Mouse (Mus musculus) midbrain, embryonic 12.5 days (tissue): ENCODE data around the gene Cd151. TPM values are rescaled to one million over a fixed set of nuclear protein-coding genes. Genes with fewer than 3 reads are reported as not detected.
A peak's percentile ranks its signal among the peaks of the same experiment; 100 is the strongest.

ENCODE experiments used
- ATAC-seq: fragments of 200-750 bp; cut with Nextera tagmentation; 2 replicates; pipeline ENCODE4 v1.8.0; 2017; ENCODE audit warnings: low read depth, moderate TSS enrichment, moderate library complexity; ENCODE audit not compliant: low FRiP score
- H3K27ac ChIP-seq: fragments of 300-500 bp; sonication (generic); replicated peaks from 2 replicates; pipeline ENCODE4 v1.5.1; 2016; ENCODE audit warnings: mild to moderate bottlenecking
- H3K27me3 ChIP-seq: fragments of 300-500 bp; sonication (generic); 2 replicates; pipeline ENCODE4 v1.6.1; 2016; ENCODE audit warnings: mild to moderate bottlenecking
- H3K36me3 ChIP-seq: fragments of 300-500 bp; sonication (generic); 2 replicates; pipeline ENCODE4 v1.6.1; 2016
- H3K4me1 ChIP-seq: fragments of 300-500 bp; sonication (generic); 2 replicates; pipeline ENCODE4 v1.6.1; 2016
- H3K4me2 ChIP-seq: fragments of 300-500 bp; sonication (generic); replicated peaks from 2 replicates; pipeline ENCODE4 v1.6.1; 2016; ENCODE audit warnings: mild to moderate bottlenecking, moderate library complexity
- H3K4me3 ChIP-seq: fragments of 300-500 bp; sonication (generic); 2 replicates; pipeline ENCODE4 v1.5.1; 2016; ENCODE audit warnings: mild to moderate bottlenecking
- H3K9ac ChIP-seq: fragments of 300-500 bp; sonication (generic); replicated peaks from 2 replicates; pipeline ENCODE4 v1.6.1; 2016; ENCODE audit warnings: mild to moderate bottlenecking, moderate library complexity
- H3K9me3 ChIP-seq: fragments of 300-500 bp; sonication (generic); 2 replicates; pipeline ENCODE4 v1.6.1; 2016; ENCODE audit warnings: mild to moderate bottlenecking
- WGBS: fragments of 180-500 bp; shearing (Covaris S2); methylation state at CpG from one replicate; pipeline ENCODE4 v1.1.7; 2016; 5-methylcytosine and 5-hydroxymethylcytosine counted together
- polyA plus RNA-seq: library from polyadenylated mRNA; unstranded; fragments of >200 nt; fragmentation: Nextera tagmentation; extraction: Ambion mirVana; gene quantifications from 2 replicates; pipeline ENCODE4 v1.2.1, GENCODE M21; 2016

Gene Cd151
- 14.8 and 15.6 TPM in 2 replicates for polyA plus RNA-seq

DNA sequence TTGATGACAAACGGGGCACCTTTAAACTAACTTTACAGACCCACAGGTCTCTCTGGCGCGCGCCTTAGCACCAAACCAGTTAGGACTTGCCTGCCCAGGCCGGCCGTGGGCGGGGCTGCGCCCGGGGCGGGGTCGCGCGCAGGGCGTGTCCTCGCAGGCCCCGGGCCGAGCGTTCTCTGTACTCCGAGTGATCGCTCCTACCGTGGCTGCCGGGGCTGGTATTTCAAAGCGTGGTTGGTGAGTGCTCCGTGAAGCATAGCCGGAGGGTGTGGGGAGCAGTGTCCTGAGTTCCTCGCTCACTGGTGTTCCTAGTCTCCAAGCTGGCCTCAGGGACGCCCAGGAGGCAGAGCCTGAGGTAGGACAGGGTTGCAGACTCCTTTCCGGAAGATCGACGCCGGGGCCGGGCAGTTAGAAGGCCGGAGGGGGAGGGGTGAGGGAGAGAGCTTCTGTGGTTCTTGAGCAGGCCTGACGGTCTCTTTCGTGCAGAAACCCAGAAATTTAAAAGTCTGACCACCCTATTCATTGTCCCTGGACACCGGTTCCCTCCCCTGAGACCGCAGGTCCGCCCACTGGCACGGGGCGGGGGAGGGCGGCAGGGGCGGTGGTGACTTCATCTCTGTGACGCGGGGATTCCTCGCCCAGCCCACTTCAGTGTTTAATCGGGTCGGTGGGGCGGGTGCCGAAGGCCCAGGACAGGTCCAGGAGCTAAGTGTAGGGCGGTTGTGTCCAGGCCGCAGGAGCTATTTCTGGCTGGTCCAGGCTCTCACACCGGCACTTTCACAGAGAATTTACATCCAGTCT is at the start of gene Cd151:
Cd151 (plus strand) TSS at position 163 of the 801 bp plus-strand sequence.
- peaks cover 43% of the 10 kb centered on the region for H3K4me1 ChIP-seq
- H3K9ac ChIP-seq, result peak within 1 kb of the TSS; percentile 83
- ATAC-seq, result peak; percentile 74
- peaks cover 48% of the 10 kb centered on the region for H3K27me3 ChIP-seq
- peaks cover 27% of the 10 kb centered on the region for H3K36me3 ChIP-seq
- H3K27ac ChIP-seq, result peak within 1 kb of the TSS; percentile 79
- under 1% methylated on average over 52 of the region's 52 CpGs for WGBS
- H3K4me2 ChIP-seq, result peak within 1 kb of the TSS; percentile 74
- no peaks in the 10 kb centered on the region for H3K9me3 ChIP-seq
- H3K4me3 ChIP-seq, result peak within 1 kb of the TSS; percentile 70

DNA sequence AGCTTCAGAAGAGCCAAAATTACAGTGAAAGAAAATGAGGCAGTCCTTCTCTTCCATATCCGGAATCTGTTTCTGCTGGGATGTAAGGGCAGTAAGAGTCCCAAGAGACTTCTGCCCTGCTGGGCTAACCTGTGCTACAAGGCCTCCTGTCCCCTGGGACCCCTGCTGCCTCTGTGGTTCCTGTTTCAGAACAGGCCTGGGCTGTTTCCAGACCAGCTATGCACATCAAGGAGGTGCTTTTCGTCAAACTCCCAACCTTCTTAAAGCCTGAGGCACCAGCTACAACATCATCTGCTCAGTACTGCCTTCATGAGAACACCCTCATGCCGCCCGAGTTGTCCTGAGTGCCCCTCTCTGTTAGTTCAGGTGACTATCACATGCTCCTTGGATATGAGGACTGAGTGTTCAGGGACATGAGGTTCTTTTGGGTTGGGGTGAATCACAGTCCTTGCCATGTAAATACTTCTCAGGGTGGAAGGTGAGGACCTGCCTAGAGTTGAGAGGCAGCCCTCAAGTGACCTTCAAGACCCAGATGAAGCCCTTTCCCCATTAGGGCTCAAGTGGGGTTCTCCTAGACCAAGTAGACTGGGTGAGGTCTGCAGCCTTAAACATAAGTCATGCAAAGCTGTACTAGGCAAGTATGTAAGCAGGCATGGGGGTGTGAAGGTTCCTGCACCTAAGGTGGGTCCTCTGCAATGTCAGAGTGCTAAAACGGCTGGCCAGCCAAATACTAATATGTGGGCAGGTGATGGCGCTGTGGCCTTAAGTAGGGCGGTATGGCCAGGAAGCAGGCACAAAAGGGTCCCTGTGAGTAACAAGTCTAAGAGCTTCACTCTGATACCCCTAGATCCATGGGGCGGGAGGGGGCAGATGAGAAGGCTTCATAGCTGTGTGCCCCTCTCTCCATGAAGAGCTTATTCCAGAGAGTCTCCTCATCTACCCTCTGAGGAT is 49.2 kb upstream of the Cd151 start:
- Histone ChIP-seq H3K9ac (no peak overlapping the region), H3K36me3 (no peaks in the 10 kb centered on the region), H3K9me3 (no peaks in the 10 kb centered on the region), H3K27ac (no peak overlapping the region), H3K4me3 (no peak overlapping the region), H3K27me3 (no peaks in the 10 kb centered on the region; the same call in 1 of the 2 replicates), H3K4me1 (peaks cover 9% of the 10 kb centered on the region), H3K4me2 (no peak overlapping the region)
- WGBS, result 73% methylated on average over 8 of the region's 8 CpGs
- ATAC-seq, result no peak

DNA sequence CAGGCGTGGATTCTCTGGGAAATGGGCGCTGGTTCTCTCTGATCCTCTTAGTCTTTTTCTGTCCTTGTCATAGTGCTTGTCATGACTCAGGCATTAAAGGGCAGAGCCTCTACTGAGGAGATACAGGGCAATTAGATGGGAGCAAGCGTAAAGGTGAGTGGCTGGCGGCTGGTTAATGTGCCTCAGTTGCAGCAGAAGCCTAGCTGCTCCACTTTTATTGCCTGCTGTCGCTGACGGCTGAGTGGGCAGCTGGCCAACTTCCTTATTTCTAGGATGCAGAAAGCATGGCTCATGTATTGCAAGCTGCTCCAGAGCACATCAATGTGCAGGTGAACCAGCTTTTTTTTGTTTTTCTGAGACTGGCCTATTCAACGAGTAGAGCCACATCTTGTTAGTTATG is 48.2 kb upstream of the Cd151 start:
- Histone ChIP-seq H3K27me3 (peaks cover 6% of the 10 kb centered on the region), H3K4me3 (no peak overlapping the region), H3K9ac (no peak overlapping the region), H3K36me3 (no peaks in the 10 kb centered on the region), H3K9me3 (no peaks in the 10 kb centered on the region), H3K4me2 (no peak overlapping the region), H3K27ac (no peak overlapping the region), H3K4me1 (peaks cover 4% of the 10 kb centered on the region; the same call in 1 of the 2 replicates)
- no peak for ATAC-seq
- 87% methylated on average over 7 of the region's 7 CpGs for WGBS

DNA sequence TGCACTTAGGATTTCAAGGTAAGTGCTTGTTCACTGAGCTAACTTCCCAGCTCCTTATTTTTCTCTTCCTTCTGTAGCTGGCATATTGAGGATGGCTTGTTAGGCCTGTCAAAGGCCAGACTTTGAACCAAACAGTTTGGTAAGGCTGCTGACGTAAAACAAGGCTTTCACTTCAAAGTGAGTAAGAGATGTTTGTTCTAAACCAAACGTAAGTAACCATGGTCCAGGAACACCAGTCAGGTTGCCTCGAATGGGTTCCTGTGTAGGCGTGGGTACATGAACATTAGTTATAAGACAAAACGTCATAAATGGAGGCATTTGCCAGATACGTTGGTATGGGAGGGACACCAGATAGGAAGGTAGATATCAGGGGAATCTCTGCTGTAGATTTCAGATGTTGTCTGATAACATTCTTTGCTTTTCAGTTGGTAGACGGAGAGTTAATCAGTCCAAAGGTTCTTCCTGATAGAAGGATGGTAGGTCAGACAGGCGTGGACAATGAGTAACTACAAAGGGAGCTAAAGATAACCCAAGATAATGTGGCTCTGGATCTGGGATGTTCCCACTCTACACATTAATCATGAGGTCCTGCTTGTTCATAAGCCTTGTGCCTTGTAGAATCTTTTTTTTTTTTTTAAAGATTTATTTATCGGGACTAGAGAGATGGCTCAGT is 47.0 kb upstream of the Cd151 start:
- no peak for ATAC-seq
- WGBS, result 86% methylated on average over 9 of the region's 9 CpGs
- Histone ChIP-seq H3K9me3 (no peaks in the 10 kb centered on the region), H3K9ac (no peak overlapping the region), H3K27ac (no peak overlapping the region), H3K4me1 (no peaks in the 10 kb centered on the region), H3K4me2 (no peak overlapping the region), H3K27me3 (peaks cover 6% of the 10 kb centered on the region), H3K4me3 (no peak overlapping the region), H3K36me3 (no peaks in the 10 kb centered on the region)

DNA sequence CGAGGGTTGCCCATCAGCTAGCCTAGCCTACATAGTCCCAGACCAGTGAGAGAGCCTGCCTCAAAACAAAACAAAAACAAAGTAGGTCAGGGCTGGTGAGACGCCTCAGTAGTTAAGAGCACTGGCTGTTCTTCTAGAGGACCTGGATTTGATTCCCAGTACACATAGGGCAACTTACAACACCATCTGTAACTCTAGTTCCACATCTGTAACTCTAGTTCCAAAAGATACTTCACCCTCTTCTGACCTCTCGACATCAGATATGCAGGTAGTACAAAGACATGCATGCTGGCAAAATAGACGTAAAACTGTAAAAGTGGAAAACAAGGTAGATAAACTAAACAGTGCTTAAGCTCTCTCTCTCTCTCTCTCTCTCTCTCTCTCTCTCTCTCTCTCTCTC is 43.4 kb upstream of the Cd151 start:
- Histone ChIP-seq H3K9ac (no peak overlapping the region), H3K27ac (no peak overlapping the region), H3K36me3 (no peaks in the 10 kb centered on the region), H3K9me3 (no peaks in the 10 kb centered on the region), H3K27me3 (peaks cover 25% of the 10 kb centered on the region), H3K4me2 (no peak overlapping the region), H3K4me1 (peaks cover 4% of the 10 kb centered on the region), H3K4me3 (no peak overlapping the region)
- 85% methylated on average over 4 of the region's 4 CpGs for WGBS
- ATAC-seq, result no peak

DNA sequence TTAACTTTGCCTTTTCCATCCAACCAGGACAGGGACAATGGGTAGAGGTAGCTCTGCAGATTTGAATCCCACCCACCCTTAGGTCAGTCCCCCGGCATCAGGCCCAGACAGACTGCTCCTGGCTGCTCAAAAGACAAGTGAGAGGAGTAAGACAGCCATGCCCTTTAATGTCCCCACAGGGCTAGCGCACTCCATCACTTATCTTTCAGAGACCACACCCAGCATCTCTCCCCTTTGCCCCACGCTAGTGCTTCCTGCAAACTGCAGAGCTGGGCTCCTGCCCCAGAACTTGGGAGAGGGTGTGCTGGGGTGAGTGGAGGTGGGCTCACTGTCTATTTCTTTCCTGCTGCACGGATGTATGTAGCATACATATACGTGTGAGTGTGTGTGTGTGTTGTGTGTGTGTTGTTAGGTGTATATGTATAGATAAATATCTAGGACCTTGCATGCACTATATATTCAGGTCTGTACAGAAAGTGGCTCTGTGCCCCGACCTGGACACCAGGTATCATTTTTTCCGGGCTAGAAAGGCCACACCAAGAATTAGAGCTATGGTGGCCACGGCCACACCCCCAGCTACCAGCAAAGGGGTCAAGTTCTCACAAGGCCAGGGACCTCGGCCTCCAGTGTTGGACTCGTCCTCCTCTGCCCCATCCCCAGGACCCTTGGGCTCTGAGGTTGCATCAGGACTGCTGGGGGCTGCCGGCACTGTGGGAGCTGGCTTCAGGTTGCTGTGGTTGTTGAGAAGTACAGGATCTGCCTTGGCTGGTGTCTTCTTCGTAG is 40.1 kb upstream of the Cd151 start:
- no peak overlapping the region for H3K4me2 ChIP-seq
- 86% methylated on average over 12 of the region's 12 CpGs for WGBS
- H3K4me1 ChIP-seq, result peaks cover 21% of the 10 kb centered on the region
- H3K9ac ChIP-seq, result no peak overlapping the region
- ATAC-seq, result no peak
- H3K27me3 ChIP-seq, result peaks cover 25% of the 10 kb centered on the region
- H3K27ac ChIP-seq, result no peak overlapping the region
- H3K9me3 ChIP-seq, result no peaks in the 10 kb centered on the region
- no peak overlapping the region for H3K4me3 ChIP-seq
- H3K36me3 ChIP-seq, result peaks cover 21% of the 10 kb centered on the region

DNA sequence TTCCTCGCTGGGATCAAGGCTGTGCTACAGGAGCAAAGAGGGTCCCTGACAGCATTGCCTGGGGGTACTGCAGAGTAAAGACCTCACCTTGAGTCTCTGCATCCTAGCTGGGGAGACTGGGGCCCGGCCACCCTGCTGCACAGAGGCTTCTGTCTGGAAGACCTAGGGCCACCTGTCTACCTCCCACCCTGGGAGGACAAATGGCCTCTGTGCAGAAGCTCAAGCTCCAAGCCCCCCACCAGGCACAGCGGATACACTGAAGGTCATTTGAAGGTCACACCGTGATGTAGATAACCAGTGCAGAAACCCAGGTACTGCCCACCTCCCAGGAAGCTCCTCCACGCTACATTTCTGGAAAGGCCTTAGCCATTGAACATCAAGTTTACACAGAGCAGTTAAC is 38.5 kb upstream of the Cd151 start:
- peak overlapping the region; percentile 44 for H3K4me3 ChIP-seq
- peaks cover 34% of the 10 kb centered on the region for H3K36me3 ChIP-seq
- peaks cover 33% of the 10 kb centered on the region for H3K4me1 ChIP-seq
- no peak for ATAC-seq
- H3K9ac ChIP-seq, result peak overlapping the region; percentile 70
- H3K9me3 ChIP-seq, result no peaks in the 10 kb centered on the region
- H3K27ac ChIP-seq, result peak overlapping the region; percentile 60
- WGBS, result 54% methylated on average over 5 of the region's 5 CpGs
- peaks cover 20% of the 10 kb centered on the region for H3K27me3 ChIP-seq
- H3K4me2 ChIP-seq, result peak overlapping the region; percentile 69

DNA sequence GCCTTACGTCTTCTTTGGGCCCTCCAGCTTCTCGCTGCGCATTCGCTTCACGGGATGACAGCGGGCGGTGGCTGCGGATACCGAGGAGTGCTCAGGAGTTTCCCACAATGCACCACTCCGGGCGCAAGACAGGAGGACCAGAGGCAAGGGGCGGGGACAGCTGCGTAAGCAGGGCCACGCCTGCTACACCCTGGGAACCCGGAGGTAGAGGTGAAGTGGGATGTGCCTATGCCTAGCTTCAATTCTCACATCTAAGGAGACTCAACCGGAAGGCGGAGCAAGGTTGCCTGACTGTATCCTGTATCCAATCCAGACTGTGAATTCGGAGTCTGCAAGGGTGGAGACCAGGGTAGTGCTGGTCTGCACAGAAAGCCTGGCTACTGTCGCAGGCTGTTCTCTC is 37.9 kb upstream of the Cd151 start, which contains the start of gene Cend1:
Cend1 (minus strand) TSS at position 182 of the 400 bp plus-strand sequence.
- ATAC-seq, result peak; percentile 84
- H3K27me3 ChIP-seq, result peaks cover 19% of the 10 kb centered on the region; the same call in 1 of the 2 replicates
- H3K9me3 ChIP-seq, result no peaks in the 10 kb centered on the region
- peak within 1 kb of the TSS; percentile 69 for H3K4me2 ChIP-seq
- peaks cover 39% of the 10 kb centered on the region for H3K4me1 ChIP-seq
- H3K4me3 ChIP-seq, result peak within 1 kb of the TSS; percentile 44
- WGBS, result 3% methylated on average over 19 of the region's 19 CpGs
- H3K27ac ChIP-seq, result peak within 1 kb of the TSS; percentile 60
- H3K36me3 ChIP-seq, result peaks cover 34% of the 10 kb centered on the region
- H3K9ac ChIP-seq, result peak within 1 kb of the TSS; percentile 70

DNA sequence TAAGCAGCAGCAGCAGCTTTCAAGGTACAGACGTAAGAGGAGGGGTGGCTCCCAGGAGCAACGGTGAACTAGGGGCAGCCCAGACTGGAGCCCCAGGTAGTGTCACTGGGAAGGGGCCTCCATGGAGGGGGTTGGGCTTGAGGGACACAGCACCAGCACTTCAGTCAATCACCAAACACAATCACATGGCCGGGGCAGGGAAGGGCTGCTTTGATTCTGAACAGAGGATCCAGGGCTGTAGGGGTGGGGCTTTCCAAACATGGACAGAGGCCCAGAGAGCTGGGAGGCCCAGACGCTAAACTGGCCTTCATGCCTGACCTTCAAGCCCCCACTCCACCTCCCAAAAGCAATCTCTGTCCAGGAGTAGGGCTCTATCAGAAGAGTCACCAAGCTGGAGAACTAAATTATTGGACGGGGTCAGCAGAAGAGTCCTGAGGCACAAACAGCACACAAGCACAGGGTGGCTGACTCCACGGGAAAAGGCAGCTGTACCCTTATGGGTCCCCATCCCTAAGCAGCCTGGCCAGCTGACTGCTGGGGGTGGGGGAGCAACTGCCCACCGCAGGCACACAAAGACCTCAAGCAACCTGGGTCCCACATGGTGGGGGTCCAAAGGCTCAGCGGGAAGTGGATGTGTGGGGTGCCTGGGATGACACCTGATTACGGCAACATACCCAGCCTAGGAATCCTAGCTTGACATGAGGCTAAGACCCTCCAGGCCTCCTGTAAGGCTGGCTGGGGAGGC is 37.2 kb upstream of the Cd151 start:
- peak; percentile 28; the same call in 1 of the 2 replicates for ATAC-seq
- H3K4me3 ChIP-seq, result peak overlapping the region; percentile 44; the same call in 1 of the 2 replicates
- 62% methylated on average over 9 of the region's 9 CpGs for WGBS
- H3K4me1 ChIP-seq, result peaks cover 46% of the 10 kb centered on the region
- peaks cover 34% of the 10 kb centered on the region for H3K36me3 ChIP-seq
- peak overlapping the region; percentile 60 for H3K27ac ChIP-seq
- 0 out of 2 replicates have a peak overlapping the region, but pooled peaks have one; percentile 17 for H3K9ac ChIP-seq
- H3K27me3 ChIP-seq, result peaks cover 19% of the 10 kb centered on the region; the same call in 1 of the 2 replicates
- peak overlapping the region; percentile 69 for H3K4me2 ChIP-seq
- no peaks in the 10 kb centered on the region for H3K9me3 ChIP-seq

DNA sequence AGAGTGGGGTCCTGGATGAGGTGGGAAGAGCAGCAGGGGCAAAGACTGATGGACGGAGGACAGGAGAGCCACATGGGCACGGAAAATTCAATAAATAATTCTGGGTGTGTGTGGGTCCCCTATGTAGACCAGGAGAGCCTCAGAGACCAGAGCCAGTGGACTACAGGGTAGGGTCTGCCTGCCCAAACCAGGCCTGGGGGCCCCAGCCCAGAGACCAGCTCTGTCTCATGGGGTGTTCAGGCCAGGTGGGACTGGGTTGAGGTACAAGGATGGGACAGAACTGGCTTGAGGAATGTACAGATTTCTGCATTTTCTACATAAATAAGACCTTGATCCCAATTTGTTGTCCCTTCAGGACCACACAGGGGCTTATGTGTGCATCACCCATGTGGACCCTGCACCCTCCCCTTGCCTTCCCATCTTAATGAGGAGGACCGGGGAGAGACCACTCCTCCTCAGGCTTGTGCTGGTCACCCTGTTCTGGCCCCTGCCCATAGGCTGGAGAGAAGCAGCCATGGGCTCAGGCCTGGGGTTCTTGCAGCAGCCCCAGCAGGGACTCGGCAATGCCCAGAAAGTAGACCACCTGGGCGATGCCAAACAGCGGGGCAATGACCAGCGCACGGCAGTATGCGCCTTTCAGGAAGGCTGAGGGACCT is 36.5 kb upstream of the Cd151 start:
- peaks cover 53% of the 10 kb centered on the region for H3K4me1 ChIP-seq
- 0 out of 2 replicates have a peak overlapping the region, but pooled peaks have one; percentile 17 for H3K9ac ChIP-seq
- H3K27me3 ChIP-seq, result peaks cover 15% of the 10 kb centered on the region
- WGBS, result 94% methylated on average over 9 of the region's 9 CpGs
- no peak for ATAC-seq
- H3K4me2 ChIP-seq, result no peak overlapping the region
- peaks cover 34% of the 10 kb centered on the region for H3K36me3 ChIP-seq
- H3K4me3 ChIP-seq, result no peak overlapping the region
- H3K9me3 ChIP-seq, result no peaks in the 10 kb centered on the region
- H3K27ac ChIP-seq, result no peak overlapping the region
